Mouse (Mus musculus) Patski (cell line): ENCODE results near the gene Fbxo3. TPM values are rescaled to one million over a fixed set of nuclear protein-coding genes. Genes with fewer than 3 reads are reported as not detected.

ENCODE experiments used
- polyA plus RNA-seq: library from polyadenylated mRNA; unstranded; gene quantifications from one replicate; pipeline ENCODE4 v1.2.3, GENCODE M21; 2021

The Fbxo3 gene
- polyA plus RNA-seq, 1 experiment from 2014 or later: 40.4 TPM

Other genes starting within 250 kb of the Fbxo3 start
- 269 TPM for gene Caprin1, start 230.1 kb upstream of the Fbxo3 start, polyA plus RNA-seq
- 0.63 TPM for gene Lmo2, start 69.7 kb upstream of the Fbxo3 start, polyA plus RNA-seq
- gene 4931422A03Rik, start 640 bp downstream of the Fbxo3 start, polyA plus RNA-seq: 1.6 TPM
- not detected for gene Gm10912, start 38.1 kb downstream of the Fbxo3 start, polyA plus RNA-seq
- not detected for gene Gm10799, start 40.8 kb downstream of the Fbxo3 start, polyA plus RNA-seq
- gene Cd59b, start 42.1 kb downstream of the Fbxo3 start, polyA plus RNA-seq: 12.3 TPM
- gene Cd59a, start 68.1 kb downstream of the Fbxo3 start, polyA plus RNA-seq: 89.8 TPM
- not detected for gene A930018P22Rik, start 95.0 kb downstream of the Fbxo3 start, polyA plus RNA-seq